Mouse (Mus musculus): Measurements from ENCODE around the gene Cdkl2.
A peak's percentile ranks its signal among the peaks of the same experiment; 100 is the strongest.

Gene Cdkl2

GRCm38 (mm10) chr5:92043783-92044182 is at the start of gene Cdkl2:
TSS of gene Cdkl2 (minus strand) at chr5:92043883.
- DNase-seq, result no peak

GRCm38 (mm10) chr5:92087469-92087868 is 43.8 kb upstream of the Cdkl2 start:
- no peak for DNase-seq

- DNase-seq, result no peak
These were observed 42.3 kb upstream of the Cdkl2 start for GRCm38 (mm10) chr5:92085821-92086550.

- no peak for DNase-seq
These were observed 41.6 kb upstream of the Cdkl2 start for GRCm38 (mm10) chr5:92085246-92085645.

- DNase-seq, result peak; percentile 95
These were observed 39.8 kb upstream of the Cdkl2 start, which contains the start of gene G3bp2 for GRCm38 (mm10) chr5:92083417-92084038. TSS of gene G3bp2 (minus strand) at chr5:92083719.

GRCm38 (mm10) chr5:92082821-92083401 is 39.2 kb upstream of the Cdkl2 start:
- DNase-seq, result no peak

GRCm38 (mm10) chr5:92081326-92081725 is 37.6 kb upstream of the Cdkl2 start:
- DNase-seq, result no peak

GRCm38 (mm10) chr5:92080400-92080799 is 36.7 kb upstream of the Cdkl2 start:
- DNase-seq, result no peak

- DNase-seq, result no peak
These were observed 35.6 kb upstream of the Cdkl2 start for GRCm38 (mm10) chr5:92079304-92079703.

- no peak for DNase-seq
These were observed 35.1 kb upstream of the Cdkl2 start for GRCm38 (mm10) chr5:92078751-92079150.

- DNase-seq, result no peak
These were observed 32.6 kb upstream of the Cdkl2 start for GRCm38 (mm10) chr5:92076273-92076672.

- DNase-seq, result no peak
These were observed 30.4 kb upstream of the Cdkl2 start for GRCm38 (mm10) chr5:92074061-92074460.

GRCm38 (mm10) chr5:92063192-92063591 is 19.5 kb upstream of the Cdkl2 start:
- DNase-seq, result no peak

GRCm38 (mm10) chr5:92052866-92053265 is 9.2 kb upstream of the Cdkl2 start:
- no peak for DNase-seq

- no peak for DNase-seq
These were observed 6.7 kb upstream of the Cdkl2 start for GRCm38 (mm10) chr5:92050419-92050818.

- DNase-seq, result peak; percentile 99
These were observed 1.0 kb downstream of the Cdkl2 start for GRCm38 (mm10) chr5:92042377-92043348.

- DNase-seq, result no peak
These were observed 23.7 kb downstream of the Cdkl2 start for GRCm38 (mm10) chr5:92019960-92020359.

GRCm38 (mm10) chr5:92011756-92012155 is 31.9 kb downstream of the Cdkl2 start:
- no peak for DNase-seq

- no peak for DNase-seq
These were observed 33.9 kb downstream of the Cdkl2 start for GRCm38 (mm10) chr5:92009827-92010226.

- DNase-seq, result no peak
These were observed 40.7 kb downstream of the Cdkl2 start for GRCm38 (mm10) chr5:92003011-92003410.

- DNase-seq, result no peak
These were observed 42.9 kb downstream of the Cdkl2 start for GRCm38 (mm10) chr5:92000770-92001169.

- DNase-seq, result no peak
These were observed 49.1 kb downstream of the Cdkl2 start for GRCm38 (mm10) chr5:91994546-91994945.

GRCm38 (mm10) chr5:91993061-91993460 is 50.6 kb downstream of the Cdkl2 start:
- no peak for DNase-seq
